Mouse (Mus musculus) cerebellum, adult 11-12 months (tissue): ENCODE data around the gene H2-Q10.
A peak's percentile ranks its signal among the peaks of the same experiment; 100 is the strongest.

Source experiments
- DNase-seq: peaks from one replicate; pipeline ENCODE4 v3.0.0; 2022

H2-Q10 gene

GRCm38 (mm10) chr17:35516652-35517500, 47.0 kb downstream of the H2-Q10 start, which contains the start of the genes Tcf19 and Cchcr1:
Tcf19 (minus strand) TSS chr17:35516824.
Cchcr1 (plus strand) TSS chr17:35517100.
- DNase-seq, result peak; percentile 93

GRCm38 (mm10) chr17:35517526-35517925, 47.6 kb downstream of the H2-Q10 start:
- DNase-seq, result no peak
